Mouse (Mus musculus) kidney, embryonic 14.5 days (tissue): Measurements from ENCODE around the gene Spsb4. TPM values are rescaled to one million over a fixed set of nuclear protein-coding genes. Genes with fewer than 3 reads are reported as not detected.

Source experiments
- ATAC-seq: fragments of 200-750 bp; cut with Nextera tagmentation; 2 replicates; pipeline ENCODE4 v1.8.0; 2017; ENCODE audit warnings: moderate number of reproducible peaks, mild to moderate bottlenecking, moderate TSS enrichment, moderate library complexity; ENCODE audit not compliant: low FRiP score, low TSS enrichment
- H3K27ac ChIP-seq: fragments of 300-500 bp; sonication (generic); 2 replicates; pipeline ENCODE4 v1.5.1; 2014; ENCODE audit warnings: low read depth, mild to moderate bottlenecking, low read length, moderate library complexity, mixed read lengths
- H3K27me3 ChIP-seq: fragments of 300-500 bp; sonication (generic); 2 replicates; pipeline ENCODE4 v1.6.1; 2014; ENCODE audit warnings: mild to moderate bottlenecking, low read length; ENCODE audit not compliant: control insufficient read depth, insufficient read depth
- H3K36me3 ChIP-seq: fragments of 300-500 bp; sonication (generic); 2 replicates; pipeline ENCODE4 v1.6.1; 2014; ENCODE audit warnings: low read length, mixed read lengths; ENCODE audit not compliant: control insufficient read depth, insufficient read depth
- H3K4me1 ChIP-seq: fragments of 300-500 bp; sonication (generic); 2 replicates; pipeline ENCODE4 v1.6.1; 2014; ENCODE audit warnings: low read length, mixed read lengths; ENCODE audit not compliant: control insufficient read depth, insufficient read depth
- H3K4me2 ChIP-seq: fragments of 300-500 bp; sonication (generic); replicated peaks from 2 replicates; pipeline ENCODE4 v1.6.1; 2014; ENCODE audit warnings: low read depth, mild to moderate bottlenecking, low read length
- H3K4me3 ChIP-seq: fragments of 300-500 bp; sonication (generic); 2 replicates; pipeline ENCODE4 v1.5.1; 2014; ENCODE audit warnings: mild to moderate bottlenecking, low read length
- H3K9ac ChIP-seq: fragments of 300-500 bp; sonication (generic); 2 replicates; pipeline ENCODE4 v1.6.1; 2014; ENCODE audit warnings: low read depth, mild to moderate bottlenecking, low read length, moderate library complexity
- H3K9me3 ChIP-seq: fragments of 300-500 bp; sonication (generic); 2 replicates; pipeline ENCODE4 v1.6.1; 2016; ENCODE audit warnings: low read length; ENCODE audit not compliant: control insufficient read depth
- WGBS: fragments of 180-500 bp; shearing (Covaris S2); extraction: QIAGEN DNeasy Blood & Tissue Kit; methylation state at CpG from one replicate; pipeline ENCODE4 v1.1.7; 2014; 5-methylcytosine and 5-hydroxymethylcytosine counted together
- polyA plus RNA-seq: library from polyadenylated mRNA; unstranded; fragments of >200 nt; fragmentation: Nextera tagmentation; extraction: Ambion mirVana; gene quantifications from 2 replicates; pipeline ENCODE4 v1.2.1, GENCODE M21; 2014

The Spsb4 gene
- polyA plus RNA-seq, 1 experiment from 2014 or later = 55.6 TPM

DNA sequence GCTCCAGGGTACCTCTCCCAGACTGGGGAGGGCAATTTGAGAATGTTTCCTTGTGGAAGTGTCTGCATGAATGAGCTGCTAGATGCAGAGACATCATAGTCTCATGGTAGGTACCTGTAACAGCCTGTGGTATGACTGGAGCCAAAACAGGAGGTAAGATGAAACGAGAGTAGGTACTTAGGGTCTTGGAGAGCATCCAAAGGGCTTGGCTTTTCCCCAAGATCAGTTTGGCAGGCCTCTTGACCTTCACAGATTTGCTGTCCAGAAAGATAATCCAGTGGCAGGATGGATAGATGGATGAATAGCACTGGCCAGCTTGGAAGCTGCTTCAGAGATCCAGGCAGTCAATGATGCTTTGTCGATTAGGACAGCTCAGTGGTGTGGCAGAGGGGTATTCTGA, 1.0 kb upstream of the Spsb4 start:
- H3K27me3 ChIP-seq = no peaks in the 10 kb centered on the region; the same call in 1 of the 2 replicates
- no peaks in the 10 kb centered on the region for H3K36me3 ChIP-seq
- WGBS = 66% methylated on average over 2 of the region's 2 CpGs
- H3K4me2 ChIP-seq = no peak overlapping the region
- H3K9me3 ChIP-seq = no peaks in the 10 kb centered on the region
- no peak for ATAC-seq
- no peak overlapping the region for H3K27ac ChIP-seq
- H3K4me3 ChIP-seq = no peak overlapping the region
- no peak overlapping the region for H3K9ac ChIP-seq
- H3K4me1 ChIP-seq = peaks cover 26% of the 10 kb centered on the region

DNA sequence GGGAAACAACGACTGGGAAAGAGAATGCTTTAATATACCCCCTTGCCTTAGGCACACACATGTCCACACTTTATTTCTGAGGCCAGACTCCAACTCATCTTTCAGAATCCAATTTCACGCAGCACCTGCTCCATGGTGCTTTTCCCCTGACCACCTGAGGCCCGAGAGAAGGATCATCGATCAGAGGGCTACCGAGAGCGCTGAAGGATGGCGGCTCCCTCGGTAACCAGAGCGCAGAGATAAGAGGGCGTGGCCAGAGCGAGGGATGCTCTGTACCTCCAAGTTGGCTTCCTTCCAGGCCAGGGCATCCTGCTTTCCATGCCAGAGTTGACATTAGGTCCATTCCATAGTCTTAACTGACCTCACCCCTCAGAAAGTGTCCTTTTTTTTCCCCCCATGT, 588 bp upstream of the Spsb4 start:
- Histone ChIP-seq H3K4me2 (peak overlapping the region; percentile 95), H3K27me3 (no peaks in the 10 kb centered on the region; the same call in 1 of the 2 replicates), H3K9ac (peak overlapping the region; percentile 86; the same call in 1 of the 2 replicates), H3K4me1 (peaks cover 28% of the 10 kb centered on the region), H3K36me3 (no peaks in the 10 kb centered on the region), H3K27ac (peak overlapping the region; percentile 96; the same call in 1 of the 2 replicates), H3K9me3 (no peaks in the 10 kb centered on the region), H3K4me3 (peak overlapping the region; percentile 76)
- 2% methylated on average over 11 of the region's 11 CpGs for WGBS
- ATAC-seq = peak; percentile 11

DNA sequence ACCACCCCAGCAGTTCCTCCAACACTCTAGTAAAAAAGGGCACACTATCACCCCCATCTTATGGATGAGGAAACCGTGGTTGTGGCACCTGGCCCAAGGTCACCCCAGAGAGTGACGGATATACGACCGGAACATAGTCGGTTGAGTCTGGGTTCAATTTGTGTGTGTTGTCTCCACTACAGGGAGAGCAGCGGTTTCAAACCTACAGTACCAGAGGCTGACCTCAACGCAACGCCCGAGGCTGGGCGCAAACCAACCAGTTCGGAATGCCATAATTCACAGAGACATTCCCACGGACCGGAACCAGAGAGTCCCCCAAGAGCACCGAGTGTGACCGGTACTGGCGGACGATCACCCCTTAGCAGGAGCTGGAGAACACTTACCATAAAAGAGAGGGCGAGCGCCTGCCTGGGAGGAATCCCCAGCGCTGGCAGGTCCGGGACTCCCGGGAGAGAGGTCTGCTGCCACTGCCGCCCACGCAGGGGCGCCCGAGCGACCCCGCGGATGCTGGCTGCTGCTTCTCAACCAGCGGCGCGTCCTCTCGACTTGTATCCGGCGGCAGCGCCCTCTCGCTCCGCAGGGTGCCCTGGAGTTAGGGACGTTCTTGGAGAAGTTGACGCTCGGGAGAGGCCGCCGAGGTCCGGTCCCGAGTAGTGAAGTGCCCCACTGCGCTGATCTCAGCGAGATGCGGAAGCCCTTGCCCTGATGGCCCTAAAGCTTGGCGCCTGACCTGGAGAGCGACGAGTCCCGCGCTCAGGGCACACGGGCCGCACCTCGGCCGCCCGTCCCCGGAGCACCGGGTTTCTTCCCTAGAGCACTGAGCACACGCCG, 617 bp downstream of the Spsb4 start:
- WGBS = under 1% methylated on average over 62 of the region's 62 CpGs
- H3K27ac ChIP-seq = peak overlapping the region; percentile 96
- no peaks in the 10 kb centered on the region for H3K9me3 ChIP-seq
- peak overlapping the region; percentile 76 for H3K4me3 ChIP-seq
- peak; percentile 47 for ATAC-seq
- no peaks in the 10 kb centered on the region; the same call in 1 of the 2 replicates for H3K27me3 ChIP-seq
- peaks cover 34% of the 10 kb centered on the region for H3K4me1 ChIP-seq
- peak overlapping the region; percentile 86 for H3K9ac ChIP-seq
- H3K4me2 ChIP-seq = peak overlapping the region; percentile 95
- H3K36me3 ChIP-seq = no peaks in the 10 kb centered on the region

DNA sequence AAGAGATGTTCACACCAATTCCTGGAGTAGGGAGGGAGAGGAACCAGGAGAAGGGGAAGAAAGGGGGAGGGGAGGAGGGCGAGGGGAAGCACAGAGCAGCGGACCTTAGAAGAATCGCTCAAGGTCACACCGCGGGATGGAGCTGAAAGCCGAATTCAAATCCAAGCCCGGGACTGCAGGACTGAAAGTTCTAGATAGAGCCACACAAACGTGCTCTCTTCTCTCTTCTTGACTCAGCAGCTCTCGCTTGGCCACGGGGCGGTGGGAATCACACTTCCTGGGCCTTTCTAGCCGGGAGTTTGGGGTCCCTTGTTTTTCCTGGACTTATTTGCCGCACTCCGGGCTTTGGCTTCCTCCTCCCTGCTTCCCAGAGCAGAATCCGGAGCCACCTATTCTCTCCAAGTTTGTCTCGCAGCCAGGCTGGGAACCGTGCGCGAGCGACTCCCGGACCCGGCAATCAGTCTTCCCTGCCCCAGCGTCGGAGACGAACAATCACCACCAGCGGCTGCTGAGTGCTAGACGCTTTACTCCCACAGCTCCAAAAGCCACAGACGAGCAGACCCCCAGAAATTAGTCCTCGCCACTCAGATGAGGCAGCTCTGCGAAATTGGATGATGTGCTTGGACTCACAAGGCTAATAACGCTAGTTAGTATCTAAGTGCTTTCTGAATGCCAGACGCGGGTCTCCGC, 1.4 kb downstream of the Spsb4 start:
- Histone ChIP-seq H3K27me3 (no peaks in the 10 kb centered on the region; the same call in 1 of the 2 replicates), H3K27ac (peak overlapping the region; percentile 96; the same call in 1 of the 2 replicates), H3K9ac (peak overlapping the region; percentile 86), H3K4me1 (peaks cover 39% of the 10 kb centered on the region), H3K4me2 (peak overlapping the region; percentile 95), H3K4me3 (peak overlapping the region; percentile 76), H3K9me3 (no peaks in the 10 kb centered on the region), H3K36me3 (no peaks in the 10 kb centered on the region)
- WGBS = under 1% methylated on average over 34 of the region's 34 CpGs
- ATAC-seq = no peak

DNA sequence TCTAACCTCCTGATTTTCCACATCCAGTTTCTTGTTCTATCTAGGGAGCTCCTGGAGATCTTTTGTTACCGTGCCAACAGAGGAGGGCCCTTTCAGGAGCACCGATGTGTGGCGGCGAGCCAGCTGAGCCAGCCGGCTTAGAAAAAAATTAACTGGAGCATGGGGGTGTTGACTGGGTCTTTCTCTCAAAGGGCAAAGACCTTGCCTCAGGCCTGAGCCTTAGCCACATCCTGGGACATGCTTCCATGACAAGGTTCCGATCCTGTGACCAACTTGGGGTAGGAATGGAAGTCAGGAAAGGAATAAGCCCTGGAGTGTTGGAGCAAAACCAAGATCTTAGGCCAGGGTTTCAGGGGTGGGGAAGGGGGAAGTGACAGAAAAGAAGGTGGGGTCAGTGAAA, 2.9 kb downstream of the Spsb4 start:
- H3K9me3 ChIP-seq = no peaks in the 10 kb centered on the region
- no peaks in the 10 kb centered on the region; the same call in 1 of the 2 replicates for H3K27me3 ChIP-seq
- H3K4me1 ChIP-seq = peaks cover 43% of the 10 kb centered on the region
- H3K4me3 ChIP-seq = peak overlapping the region; percentile 76; the same call in 1 of the 2 replicates
- WGBS = 18% methylated on average over 6 of the region's 6 CpGs
- H3K36me3 ChIP-seq = no peaks in the 10 kb centered on the region
- peak; percentile 13; the same call in 1 of the 2 replicates for ATAC-seq
- H3K27ac ChIP-seq = peak overlapping the region; percentile 69; the same call in 1 of the 2 replicates
- H3K9ac ChIP-seq = no peak overlapping the region
- H3K4me2 ChIP-seq = peak overlapping the region; percentile 95

DNA sequence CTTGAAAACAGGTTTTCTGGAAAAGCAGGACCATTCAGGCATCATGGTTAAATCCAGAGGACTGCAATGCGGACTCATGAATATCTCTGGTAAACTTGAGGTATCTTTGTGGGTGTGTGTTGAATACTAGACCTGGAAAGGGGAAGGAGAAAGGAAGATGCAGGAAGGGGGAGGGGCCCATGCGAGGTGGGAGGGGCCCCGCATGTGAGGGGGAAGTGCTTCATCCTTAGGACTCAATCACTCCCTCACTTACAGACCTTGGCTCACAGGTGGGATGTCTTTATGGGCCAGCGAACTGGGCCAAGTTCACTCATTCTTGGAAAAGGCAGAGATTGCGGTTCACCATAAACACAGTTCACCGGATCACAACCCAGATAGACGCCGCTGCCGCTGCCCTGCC, 4.9 kb downstream of the Spsb4 start:
- Histone ChIP-seq H3K4me2 (no peak overlapping the region), H3K4me3 (no peak overlapping the region), H3K9ac (no peak overlapping the region), H3K9me3 (no peaks in the 10 kb centered on the region), H3K27ac (peak overlapping the region; percentile 38; the same call in 1 of the 2 replicates), H3K4me1 (peaks cover 37% of the 10 kb centered on the region), H3K27me3 (no peaks in the 10 kb centered on the region; the same call in 1 of the 2 replicates), H3K36me3 (no peaks in the 10 kb centered on the region)
- no peak for ATAC-seq
- WGBS = 43% methylated on average over 9 of the region's 9 CpGs

DNA sequence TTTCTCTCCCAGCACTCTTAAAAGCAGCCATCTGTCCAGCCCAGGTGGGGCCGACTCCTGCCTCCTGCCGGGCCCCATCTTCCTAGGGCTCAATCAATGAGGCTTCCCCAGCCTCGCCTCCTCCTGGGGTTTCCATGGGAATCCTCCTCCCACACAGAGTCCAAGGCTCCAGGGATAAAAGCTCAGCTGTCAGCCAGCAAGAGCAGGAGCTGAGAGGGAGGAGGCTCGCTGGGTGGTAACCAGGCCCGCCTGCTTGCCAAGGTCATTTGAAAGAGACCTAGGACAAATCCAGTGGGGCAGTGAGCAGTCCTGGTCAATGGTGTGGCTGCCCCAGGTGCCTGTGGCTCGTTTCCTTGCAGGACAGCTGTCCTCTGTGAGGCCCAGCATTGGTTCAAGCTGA, 5.5 kb downstream of the Spsb4 start:
- no peaks in the 10 kb centered on the region; the same call in 1 of the 2 replicates for H3K27me3 ChIP-seq
- H3K36me3 ChIP-seq = no peaks in the 10 kb centered on the region
- no peak overlapping the region for H3K4me2 ChIP-seq
- peaks cover 37% of the 10 kb centered on the region for H3K4me1 ChIP-seq
- no peaks in the 10 kb centered on the region; the same call in 1 of the 2 replicates for H3K9me3 ChIP-seq
- ATAC-seq = peak; percentile 68
- no peak overlapping the region; the same call in 1 of the 2 replicates for H3K9ac ChIP-seq
- 12% methylated on average over 6 of the region's 6 CpGs for WGBS
- peak overlapping the region; percentile 38; the same call in 1 of the 2 replicates for H3K27ac ChIP-seq
- H3K4me3 ChIP-seq = no peak overlapping the region

DNA sequence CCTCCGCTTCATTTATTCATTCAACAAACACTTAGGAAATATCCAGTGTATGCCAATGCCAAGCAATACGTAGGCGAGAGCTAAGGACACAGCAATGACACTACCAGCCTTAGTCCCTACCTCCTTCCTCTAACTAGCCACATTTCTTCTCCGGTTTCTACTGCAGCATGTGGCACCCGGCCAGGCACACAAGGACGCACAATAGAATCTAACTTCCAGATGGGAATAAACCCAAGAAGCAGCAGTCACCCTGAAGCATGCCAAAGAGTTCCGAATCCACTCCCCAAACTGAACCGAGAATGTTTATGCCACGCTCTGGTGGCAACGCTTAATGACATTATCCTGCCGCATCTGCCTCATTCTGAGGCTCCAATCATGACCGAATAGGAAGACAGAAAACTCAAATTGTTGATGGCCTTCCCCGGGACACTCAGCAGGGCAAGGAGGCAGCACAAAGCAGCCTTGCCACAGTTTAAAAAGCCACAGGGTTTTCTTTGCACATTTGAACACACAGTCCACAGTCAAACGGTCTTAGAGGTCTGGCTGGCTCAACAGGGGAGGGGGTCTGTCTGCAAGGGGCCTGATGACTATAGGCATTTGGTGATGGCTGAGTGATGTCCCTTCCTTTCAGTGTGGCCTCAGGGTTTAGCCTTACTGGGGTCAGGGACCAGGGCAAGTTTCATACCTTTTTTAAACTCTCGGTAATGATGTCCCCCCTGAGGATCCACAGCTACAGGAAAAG, 7.0 kb downstream of the Spsb4 start:
- Histone ChIP-seq H3K27ac (no peak overlapping the region), H3K9me3 (no peaks in the 10 kb centered on the region; the same call in 1 of the 2 replicates), H3K36me3 (peaks cover 3% of the 10 kb centered on the region; the same call in 1 of the 2 replicates), H3K9ac (no peak overlapping the region), H3K4me3 (no peak overlapping the region), H3K4me2 (no peak overlapping the region), H3K27me3 (no peaks in the 10 kb centered on the region; the same call in 1 of the 2 replicates), H3K4me1 (peaks cover 35% of the 10 kb centered on the region)
- ATAC-seq = no peak
- WGBS = 68% methylated on average over 15 of the region's 15 CpGs
